Mouse (Mus musculus) megakaryocyte, embryonic 14.5 days (primary cell): Measurements from ENCODE around the gene Snx14.

Experiments used
- FLI1 ChIP-seq: IDR thresholded peaks from 2 replicates; pipeline ENCODE4 v1.6.1; 2012; ENCODE audit warnings: low read length, inconsistent platforms, mixed read lengths
- GATA1 ChIP-seq: IDR thresholded peaks from 3 replicates; pipeline ENCODE4 v1.6.1; 2012; ENCODE audit warnings: mixed read lengths, low read length, inconsistent platforms, borderline replicate concordance

DNA sequence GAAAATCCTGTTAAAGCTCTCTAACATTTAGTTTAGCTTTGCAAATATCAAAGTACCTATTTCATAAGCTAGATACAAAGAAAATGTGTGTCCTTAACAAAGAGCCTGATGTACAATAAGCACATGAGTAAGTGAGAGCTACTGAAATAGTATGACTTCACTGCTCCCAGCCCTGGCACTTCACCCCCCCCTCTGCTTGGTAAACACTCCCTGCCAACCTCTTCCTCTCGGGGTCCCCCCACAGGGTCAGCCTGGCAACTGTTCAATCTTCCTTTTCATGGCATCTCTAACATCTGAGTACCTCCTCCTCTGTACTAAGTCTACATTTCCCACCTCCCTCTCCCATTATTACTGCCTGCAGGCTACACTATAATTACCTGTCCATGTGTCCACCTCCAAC lies 22.0 kb downstream of the Snx14 start:
- no peak for TF ChIP-seq GATA1
- no peak for TF ChIP-seq FLI1
